Mouse (Mus musculus) stomach, embryonic 16.5 days (tissue): ENCODE data around the gene Rnf130. TPM values are rescaled to one million over a fixed set of nuclear protein-coding genes. Genes with fewer than 3 reads are reported as not detected.

ENCODE experiments used
- ATAC-seq: fragments of 200-750 bp; cut with Nextera tagmentation; 2 replicates; pipeline ENCODE4 v1.8.0; 2017; ENCODE audit warnings: moderate number of reproducible peaks, moderate TSS enrichment; ENCODE audit not compliant: insufficient read depth, low FRiP score
- H3K27ac ChIP-seq: fragments of 300-500 bp; sonication (generic); 2 replicates; pipeline ENCODE4 v1.5.1; 2014; ENCODE audit warnings: low read length
- H3K27me3 ChIP-seq: fragments of 300-500 bp; sonication (generic); 2 replicates; pipeline ENCODE4 v1.6.1; 2014; ENCODE audit warnings: low read length, control low read depth, mixed read lengths; ENCODE audit not compliant: control insufficient read depth, insufficient read depth
- H3K36me3 ChIP-seq: fragments of 300-500 bp; sonication (generic); 2 replicates; pipeline ENCODE4 v1.6.1; 2014; ENCODE audit warnings: low read length; ENCODE audit not compliant: control insufficient read depth, insufficient read depth
- H3K4me1 ChIP-seq: fragments of 300-500 bp; sonication (generic); 2 replicates; pipeline ENCODE4 v1.6.1; 2014; ENCODE audit warnings: low read length, control low read depth, mixed read lengths; ENCODE audit not compliant: control insufficient read depth, insufficient read depth
- H3K4me2 ChIP-seq: fragments of 300-500 bp; sonication (generic); 2 replicates; pipeline ENCODE4 v1.6.1; 2014; ENCODE audit warnings: low read depth, low read length, mixed read lengths
- H3K4me3 ChIP-seq: fragments of 300-500 bp; sonication (generic); replicated peaks from 2 replicates; pipeline ENCODE4 v1.5.1; 2014; ENCODE audit warnings: mild to moderate bottlenecking, low read length
- H3K9ac ChIP-seq: fragments of 300-500 bp; sonication (generic); 2 replicates; pipeline ENCODE4 v1.6.1; 2014; ENCODE audit warnings: low read length
- H3K9me3 ChIP-seq: fragments of 300-500 bp; sonication (generic); replicated peaks from 2 replicates; pipeline ENCODE4 v1.6.1; 2016; ENCODE audit warnings: low read length, control low read depth; ENCODE audit not compliant: control insufficient read depth
- WGBS: fragments of 180-500 bp; shearing (Covaris S2); extraction: QIAGEN DNeasy Blood & Tissue Kit; methylation state at CpG from one replicate; pipeline ENCODE4 v1.1.7; 2014; 5-methylcytosine and 5-hydroxymethylcytosine counted together
- polyA plus RNA-seq: library from polyadenylated mRNA; unstranded; fragments of >200 nt; fragmentation: Nextera tagmentation; extraction: Ambion mirVana; gene quantifications from 2 replicates; pipeline ENCODE4 v1.2.1, GENCODE M21; 2015

Gene Rnf130
- polyA plus RNA-seq, result 18.9 and 21.3 TPM in 2 replicates

DNA sequence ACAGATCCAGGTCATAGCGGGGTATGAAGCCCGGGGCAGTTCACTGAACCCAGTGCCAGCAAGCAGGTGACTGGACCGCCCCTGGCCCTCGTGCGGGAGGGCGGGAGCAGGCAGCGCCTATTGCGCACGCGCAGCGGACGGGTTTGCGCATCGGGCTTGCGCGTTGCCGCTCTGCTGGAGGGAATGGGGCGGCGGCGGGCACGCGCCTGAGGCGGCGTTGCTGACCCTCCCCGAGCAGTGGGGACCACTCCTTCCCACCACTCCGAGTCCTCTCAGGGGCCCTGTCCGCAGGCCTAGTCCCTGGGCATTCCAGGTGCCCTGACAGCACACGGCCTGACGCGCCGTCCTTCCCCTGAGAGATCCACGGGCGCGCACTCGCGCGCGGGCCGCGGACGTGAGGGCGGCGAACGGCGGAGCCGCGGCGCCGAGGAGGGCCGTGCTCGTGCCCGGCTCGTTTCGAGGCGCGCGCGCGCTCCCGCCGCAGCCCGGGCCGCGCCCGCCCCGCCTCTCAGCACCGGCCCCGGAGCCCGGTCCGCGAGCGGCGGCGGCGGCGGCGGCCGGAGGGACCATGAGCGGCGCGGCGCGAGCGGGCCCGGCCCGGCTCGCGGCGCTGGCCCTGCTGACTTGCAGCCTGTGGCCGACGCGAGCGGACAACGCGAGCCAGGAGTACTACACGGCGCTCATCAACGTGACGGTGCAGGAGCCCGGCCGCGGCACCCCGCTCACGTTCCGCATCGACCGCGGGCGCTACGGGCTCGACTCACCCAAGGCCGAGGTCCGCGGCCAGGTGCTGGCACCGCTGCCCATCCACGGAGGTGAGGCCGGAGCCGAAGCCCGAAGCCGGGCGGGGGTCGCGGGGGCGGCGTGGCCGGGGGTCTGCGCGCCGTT, at the start of gene Rnf130:
Gene Rnf130, plus strand, starts transcription at position 514 of the 888 bp plus-strand sequence.
- ATAC-seq, result peak; percentile 92
- H3K4me1 ChIP-seq, result 0 out of 2 replicates have a peak, but pooled peaks cover 5% of the 10 kb centered on the region
- H3K4me2 ChIP-seq, result peak within 1 kb of the TSS; percentile 84
- under 1% methylated on average over 108 of the region's 129 CpGs for WGBS
- peak within 1 kb of the TSS; percentile 84 for H3K27ac ChIP-seq
- peak within 1 kb of the TSS; percentile 87 for H3K9ac ChIP-seq
- peak within 1 kb of the TSS; percentile 88 for H3K4me3 ChIP-seq
- no peaks in the 10 kb centered on the region for H3K9me3 ChIP-seq
- H3K36me3 ChIP-seq, result no peaks in the 10 kb centered on the region
- no peaks in the 10 kb centered on the region for H3K27me3 ChIP-seq

DNA sequence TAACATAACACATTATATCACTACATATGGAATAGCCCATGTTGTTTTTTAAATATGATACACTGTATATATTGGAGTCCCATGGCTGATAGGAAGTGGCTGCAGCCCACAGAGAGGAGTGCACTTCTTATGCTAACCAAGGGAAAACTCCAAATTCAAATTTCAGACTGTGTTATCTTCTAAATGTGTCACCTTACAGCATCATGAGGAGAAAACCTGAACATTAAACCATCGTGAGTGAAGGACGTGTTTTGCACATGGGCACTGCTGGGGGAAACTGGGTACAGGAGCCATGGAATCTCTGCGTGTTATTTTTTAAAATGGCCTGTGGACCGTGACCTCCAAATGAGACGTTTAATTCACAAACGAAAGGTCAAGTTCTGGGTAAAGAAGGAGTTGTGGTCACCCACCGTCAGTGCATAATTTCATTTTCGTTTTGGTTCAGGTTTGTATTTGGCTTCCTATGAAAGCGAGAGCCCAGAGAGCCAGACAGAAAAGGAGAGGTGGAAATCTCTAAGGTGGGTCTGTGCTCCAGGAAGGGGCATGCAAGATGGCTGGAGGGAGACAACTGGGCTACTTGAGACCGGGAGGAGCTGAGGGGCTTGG, 47.1 kb upstream of the Rnf130 start:
- no peak for ATAC-seq
- H3K36me3 ChIP-seq, result no peaks in the 10 kb centered on the region
- WGBS, result 83% methylated on average over 10 of the region's 10 CpGs
- H3K4me3 ChIP-seq, result no peak overlapping the region
- H3K27me3 ChIP-seq, result no peaks in the 10 kb centered on the region
- H3K9ac ChIP-seq, result no peak overlapping the region
- no peaks in the 10 kb centered on the region for H3K4me1 ChIP-seq
- no peak overlapping the region for H3K4me2 ChIP-seq
- no peak overlapping the region for H3K27ac ChIP-seq
- H3K9me3 ChIP-seq, result no peaks in the 10 kb centered on the region; the same call in 1 of the 2 replicates

DNA sequence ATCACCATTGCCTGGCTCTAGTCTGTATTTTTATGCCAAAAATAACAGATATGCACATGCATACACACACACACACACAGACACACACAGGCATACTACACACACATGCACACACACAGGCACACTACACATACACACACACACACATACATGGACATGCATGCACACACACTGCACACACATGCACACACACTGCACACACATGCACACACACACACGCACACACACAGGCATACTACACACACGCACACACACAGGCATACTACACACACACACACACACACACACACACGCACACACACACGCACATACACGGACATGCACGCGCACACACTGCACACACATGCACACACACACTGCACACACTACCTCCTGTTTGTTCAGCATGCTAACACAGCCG, 46.2 kb upstream of the Rnf130 start:
- Histone ChIP-seq H3K4me2 (no peak overlapping the region), H3K27ac (no peak overlapping the region), H3K4me3 (no peak overlapping the region), H3K9me3 (no peaks in the 10 kb centered on the region; the same call in 1 of the 2 replicates), H3K4me1 (no peaks in the 10 kb centered on the region), H3K9ac (no peak overlapping the region), H3K36me3 (no peaks in the 10 kb centered on the region), H3K27me3 (no peaks in the 10 kb centered on the region)
- 88% methylated on average over 8 of the region's 8 CpGs for WGBS
- ATAC-seq, result no peak

DNA sequence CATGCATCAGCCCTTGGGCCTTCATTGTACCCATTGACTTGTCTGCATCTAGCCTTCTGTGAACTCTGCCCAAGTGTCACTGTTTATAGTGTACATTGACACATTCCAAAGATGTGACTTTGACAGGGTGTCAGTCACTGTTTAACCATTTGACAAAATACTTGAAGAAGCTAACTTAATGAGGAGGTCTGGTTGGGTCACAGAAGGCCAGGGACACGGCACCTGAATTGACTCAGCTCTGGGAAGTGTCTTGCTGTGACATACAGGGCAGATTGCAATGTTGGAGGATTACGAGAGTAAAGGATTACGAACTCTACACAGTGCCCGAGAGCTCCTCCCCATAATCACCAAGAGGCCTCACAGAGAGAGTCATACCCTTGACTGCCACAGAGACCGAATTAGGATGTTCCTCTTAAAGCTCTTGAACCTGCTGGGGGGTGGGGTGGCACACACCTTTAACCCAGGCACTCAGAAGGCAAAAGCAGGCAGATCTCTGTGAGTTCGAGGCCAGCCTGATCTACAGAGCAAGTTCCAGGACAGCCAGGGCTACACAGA, 44.4 kb upstream of the Rnf130 start:
- Histone ChIP-seq H3K27ac (no peak overlapping the region), H3K4me2 (no peak overlapping the region), H3K27me3 (no peaks in the 10 kb centered on the region), H3K36me3 (no peaks in the 10 kb centered on the region), H3K4me3 (no peak overlapping the region), H3K9me3 (no peaks in the 10 kb centered on the region), H3K9ac (no peak overlapping the region), H3K4me1 (no peaks in the 10 kb centered on the region)
- 71% methylated on average over 6 of the region's 6 CpGs for WGBS
- no peak for ATAC-seq

DNA sequence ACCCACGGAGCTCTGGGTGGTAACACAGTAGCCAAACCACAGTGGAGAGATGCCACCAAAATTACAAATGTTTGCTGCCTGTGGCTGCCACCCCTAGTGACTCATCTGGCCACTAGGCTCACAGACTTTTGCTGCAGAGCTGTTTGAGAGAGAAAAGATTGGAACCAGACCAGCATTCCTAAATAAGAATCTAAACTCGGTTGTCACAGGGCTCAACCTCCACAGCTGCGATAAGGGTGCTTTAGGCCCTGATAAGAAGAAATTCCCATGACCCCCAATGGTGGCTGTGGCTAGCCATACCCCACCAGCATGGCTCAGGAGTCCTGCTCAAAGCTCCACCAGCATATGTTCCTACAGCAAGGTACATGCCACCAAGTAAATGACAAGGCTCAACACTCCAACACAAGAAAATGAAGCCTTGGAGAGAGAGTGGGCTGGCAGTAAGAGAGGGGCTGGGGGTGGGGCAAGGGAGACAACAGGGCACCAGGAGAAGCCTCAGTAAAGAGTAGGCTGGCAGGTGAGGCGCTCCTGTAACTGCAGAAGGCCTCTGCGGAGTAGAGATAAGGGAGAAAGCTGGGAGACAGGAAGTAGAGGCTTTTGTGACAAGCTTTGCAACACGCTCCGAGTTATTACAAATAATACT, 43.7 kb upstream of the Rnf130 start:
- no peaks in the 10 kb centered on the region for H3K36me3 ChIP-seq
- 50% methylated on average over 7 of the region's 7 CpGs for WGBS
- H3K4me2 ChIP-seq, result no peak overlapping the region
- H3K9ac ChIP-seq, result no peak overlapping the region
- no peaks in the 10 kb centered on the region for H3K27me3 ChIP-seq
- H3K4me1 ChIP-seq, result no peaks in the 10 kb centered on the region
- ATAC-seq, result no peak
- no peak overlapping the region for H3K4me3 ChIP-seq
- H3K27ac ChIP-seq, result no peak overlapping the region
- H3K9me3 ChIP-seq, result no peaks in the 10 kb centered on the region

DNA sequence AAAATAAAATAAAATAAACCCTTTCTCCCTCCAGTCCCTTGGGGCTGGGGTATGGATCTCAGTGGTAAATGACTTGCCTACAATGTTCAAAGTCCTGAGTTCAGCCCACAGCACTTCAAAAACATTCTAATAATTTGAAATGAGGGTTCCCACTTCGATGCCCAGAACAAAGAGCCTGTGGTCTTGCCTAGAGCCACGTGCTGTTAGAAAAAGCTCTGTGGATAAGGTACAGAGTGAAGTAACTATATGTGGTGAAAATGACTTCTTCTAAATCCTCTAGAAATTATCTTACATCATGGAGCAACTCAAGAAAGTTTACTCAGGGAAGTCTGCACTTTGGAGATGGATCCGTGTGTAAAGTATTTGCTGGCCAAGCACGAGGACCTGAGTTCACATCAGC, 43.1 kb upstream of the Rnf130 start:
- no peak overlapping the region for H3K4me3 ChIP-seq
- no peak overlapping the region for H3K4me2 ChIP-seq
- no peak for ATAC-seq
- no peaks in the 10 kb centered on the region for H3K36me3 ChIP-seq
- WGBS, result 77% methylated on average over 4 of the region's 4 CpGs
- H3K27me3 ChIP-seq, result no peaks in the 10 kb centered on the region
- H3K9ac ChIP-seq, result no peak overlapping the region
- H3K27ac ChIP-seq, result no peak overlapping the region
- no peaks in the 10 kb centered on the region for H3K4me1 ChIP-seq
- no peaks in the 10 kb centered on the region for H3K9me3 ChIP-seq

DNA sequence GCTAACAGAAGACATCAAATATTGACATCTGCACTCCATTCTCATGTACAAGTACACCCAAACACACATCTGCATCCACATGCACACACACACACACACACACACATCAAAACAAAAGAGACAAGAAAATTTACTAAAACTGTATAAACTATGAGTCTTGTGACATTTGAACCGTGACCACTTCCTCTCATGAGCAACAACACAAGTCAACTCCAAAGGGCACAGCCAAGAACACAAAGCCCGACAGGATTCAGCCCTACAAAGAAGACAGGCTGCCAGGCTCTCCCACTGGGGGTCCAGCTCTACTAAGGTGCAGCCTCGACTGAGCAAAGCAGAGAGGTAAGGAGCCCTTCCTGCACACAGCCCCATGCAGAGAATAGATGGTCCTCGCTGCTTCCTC, 42.3 kb upstream of the Rnf130 start:
- H3K36me3 ChIP-seq, result no peaks in the 10 kb centered on the region
- no peak for ATAC-seq

DNA sequence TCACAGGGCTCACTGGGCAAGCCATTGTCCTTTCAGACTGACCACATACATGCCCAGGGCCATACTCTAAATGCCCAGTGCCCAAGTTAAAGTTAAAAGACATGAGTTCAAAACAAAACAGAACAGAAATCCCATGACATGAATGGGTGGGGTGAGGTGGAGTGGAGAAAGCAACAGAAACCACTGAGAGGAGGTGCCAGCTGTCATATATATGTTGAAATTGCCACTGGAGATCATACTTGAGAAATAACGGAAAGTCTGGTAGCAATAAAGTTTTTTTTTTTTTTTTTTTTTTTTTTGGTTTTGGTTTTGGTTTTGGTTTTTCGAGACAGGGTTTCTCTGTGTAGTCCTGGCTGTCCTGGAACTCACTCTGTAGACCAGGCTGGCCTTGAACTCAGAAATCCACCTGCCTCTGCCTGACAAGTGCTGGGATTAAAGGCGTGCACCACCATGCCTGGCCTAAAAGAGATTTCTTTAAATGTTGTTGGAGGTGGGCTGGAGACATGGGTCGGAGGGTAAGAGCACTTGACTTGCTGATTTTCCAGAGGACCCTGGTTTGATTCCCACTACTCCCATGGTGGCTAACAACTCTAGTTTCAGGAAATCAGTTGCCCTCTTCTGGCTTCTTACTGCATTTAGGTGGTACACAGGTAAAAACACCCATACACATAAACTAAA, 41.1 kb upstream of the Rnf130 start:
- H3K4me1 ChIP-seq, result no peaks in the 10 kb centered on the region
- H3K9ac ChIP-seq, result no peak overlapping the region
- ATAC-seq, result no peak
- H3K27ac ChIP-seq, result no peak overlapping the region
- no peak overlapping the region for H3K4me3 ChIP-seq
- H3K9me3 ChIP-seq, result no peaks in the 10 kb centered on the region
- no peak overlapping the region for H3K4me2 ChIP-seq
- H3K36me3 ChIP-seq, result no peaks in the 10 kb centered on the region
- 82% methylated on average over 4 of the region's 4 CpGs for WGBS
- H3K27me3 ChIP-seq, result no peaks in the 10 kb centered on the region

More for the DNA sequence above, 42.3 kb upstream of the Rnf130 start:
- H3K9me3 ChIP-seq, result no peaks in the 10 kb centered on the region
- H3K27me3 ChIP-seq, result no peaks in the 10 kb centered on the region
- 43% methylated on average over 4 of the region's 4 CpGs for WGBS
- H3K27ac ChIP-seq, result no peak overlapping the region
- H3K4me1 ChIP-seq, result no peaks in the 10 kb centered on the region
- no peak overlapping the region for H3K9ac ChIP-seq
- no peak overlapping the region for H3K4me3 ChIP-seq
- H3K4me2 ChIP-seq, result no peak overlapping the region
